Comparison of ENCODE assay signal across 8 mouse cellular contexts in the genomic region with DNA sequence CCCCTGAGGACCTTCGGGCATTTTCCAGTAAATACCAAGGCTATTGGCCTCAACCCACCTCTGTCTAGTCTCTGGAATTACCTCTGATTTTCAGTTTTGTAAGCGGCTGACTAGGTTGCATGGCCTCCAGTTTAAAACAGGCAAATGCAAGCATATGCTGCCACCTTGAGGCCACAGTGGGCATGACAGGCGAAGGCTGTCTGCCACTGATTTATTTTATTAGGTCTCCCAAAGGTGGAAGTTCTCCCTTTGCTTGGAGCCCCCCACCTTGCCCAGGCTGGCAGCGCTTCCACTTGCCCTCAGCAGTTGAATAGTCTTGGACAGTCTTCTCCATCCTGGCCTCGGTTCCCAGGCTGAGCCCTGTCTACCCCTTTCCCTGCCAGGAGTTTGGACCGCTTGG.
A peak's percentile ranks its signal among the peaks of the same experiment; 100 is the strongest.
DNase-seq lines count a peak whose midpoint lies in the region; ATAC-seq and TF ChIP-seq lines count a peak whose summit lies in the region.

No protein-coding gene starts in this region.

- 21% methylated on average over 6 of the region's 6 CpGs for WGBS in liver, postnatal 0 days (ENCODE audit: insufficient replicate concordance)

- no peaks in the 10 kb centered on the region for H3K36me3 ChIP-seq in liver, postnatal 0 days (replicated peaks; ENCODE audit: insufficient read depth, low read length)

- no peaks in the 10 kb centered on the region for H3K9me3 ChIP-seq in liver, postnatal 0 days (ENCODE audit: low read length)

- no peak overlapping the region for H3K4me2 ChIP-seq in liver, postnatal 0 days (ENCODE audit: low read depth, low read length)

- H3K27me3 ChIP-seq in liver, postnatal 0 days (ENCODE audit: insufficient read depth, low read length), result no peaks in the 10 kb centered on the region

- DNase-seq in 416B (ENCODE audit: low read depth) (peak; percentile 78), WW6 (ENCODE audit: low read depth, low spot score) (peak; percentile 31)
- peak; percentile 90 to 93 for DNase-seq in cerebellum, postnatal 25 days
- DNase-seq in gastrocnemius, adult 8-10 months (ENCODE audit: low spot score in 2 of 2), result peak; percentile 61 to 68
- peak; percentile 80 for DNase-seq in kidney, postnatal 14 days
- peak; percentile 87 for DNase-seq in liver, postnatal 0 days
- peak; percentile 55 for DNase-seq in testis, postnatal 14 days (ENCODE audit: low spot score)

- H3K4me3 ChIP-seq in liver, postnatal 0 days (ENCODE audit: low read depth, low read length), result no peak overlapping the region

- H3K9ac ChIP-seq in liver, postnatal 0 days (replicated peaks), result no peak overlapping the region

- H3K4me1 ChIP-seq in liver, postnatal 0 days (ENCODE audit: insufficient read depth), result no peaks in the 10 kb centered on the region

- no peak for TF ChIP-seq EP300 in liver, postnatal 0 days (IDR thresholded peaks at IDR 0.05; ENCODE audit: low read depth)

- no peak overlapping the region for H3K27ac ChIP-seq in liver, postnatal 0 days (ENCODE audit: low read depth)

- peak; percentile 95 for TF ChIP-seq CTCF in liver, postnatal 0 days (IDR thresholded peaks at IDR 0.05; ENCODE audit: low read depth)

- ATAC-seq in liver, postnatal 0 days, result no peak
- peak; percentile 61; the same call in 1 of the 2 replicates for ATAC-seq in neutrophil, adult 5-6 weeks (ENCODE audit: extremely low read depth, insufficient number of reproducible peaks, low FRiP score, poor library complexity, severe bottlenecking)

Comparison
In these comparisons a context has a peak if more than half of its experiments do, and no peak if none do; other contexts are left out.
1. DNase-seq: peak in every context shown above with its lines; median percentile 92 in cerebellum, postnatal 25 days; 87 in liver, postnatal 0 days; 80 in kidney, postnatal 14 days; 78 in 416B; 64 in gastrocnemius, adult 8-10 months; 55 in testis, postnatal 14 days; 31 in WW6.